Mouse (Mus musculus) spleen, adult 10 weeks (tissue): Measurements from ENCODE around the gene Tmem98. TPM values are rescaled to one million over a fixed set of nuclear protein-coding genes. Genes with fewer than 3 reads are reported as not detected.

Experiments
- polyA plus RNA-seq: library from polyadenylated mRNA; stranded (reverse); fragments of 350-450 nt; fragmentation: Illumina TruSeq; extraction: RNeasy Lipid Tissue Mini Kit (QIAGEN cat#74804); gene quantifications from one replicate; pipeline ENCODE4 v1.2.3, GENCODE M21; 2015; ENCODE audit warnings: low replicate concordance; ENCODE audit not compliant: insufficient read depth

Tmem98 gene
- polyA plus RNA-seq, result 4.9 TPM

DNA sequence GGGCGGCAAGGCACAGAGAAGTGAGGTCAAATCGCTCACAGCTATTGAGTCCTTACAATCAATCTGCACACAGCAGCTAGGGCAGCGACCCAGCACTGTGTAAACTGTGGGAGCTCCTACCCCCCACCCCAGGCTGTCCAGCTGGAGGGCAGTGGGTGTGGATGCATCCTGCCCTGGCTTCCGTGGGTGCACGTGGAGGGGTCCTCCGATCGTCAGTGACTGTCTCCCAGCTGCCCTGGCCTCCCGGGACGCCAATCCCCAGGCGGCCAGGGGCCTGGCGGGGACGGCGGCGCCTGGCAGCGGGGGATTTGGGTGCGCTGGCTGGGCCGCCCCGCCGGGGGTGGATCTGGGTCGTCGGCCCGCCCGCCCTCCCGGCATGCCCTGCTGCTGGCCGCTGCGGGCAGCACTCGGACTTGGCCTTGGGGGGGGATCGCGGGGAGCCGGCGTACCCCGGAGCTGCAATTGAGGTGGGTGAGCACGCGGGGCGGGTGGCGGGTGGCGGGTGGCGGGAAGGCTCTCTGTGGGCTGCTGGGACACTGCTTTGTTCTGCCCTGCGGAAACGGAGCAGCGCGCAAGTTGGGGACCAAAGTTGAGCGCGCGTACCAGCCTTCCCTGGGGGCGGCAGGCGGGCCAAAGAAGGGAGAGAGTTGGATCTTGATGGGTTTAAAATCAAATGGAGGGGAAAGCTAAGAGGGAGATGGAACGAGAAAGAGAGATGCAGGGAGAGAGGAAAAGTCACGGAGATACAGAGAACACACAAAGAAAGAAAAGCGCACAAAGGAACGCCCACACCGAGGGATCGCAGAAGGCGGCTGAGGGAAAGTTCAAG lies at the start of gene Tmem98:
Gene Tmem98 (plus strand): TSS at position 183 of the 829 bp plus-strand sequence.

DNA sequence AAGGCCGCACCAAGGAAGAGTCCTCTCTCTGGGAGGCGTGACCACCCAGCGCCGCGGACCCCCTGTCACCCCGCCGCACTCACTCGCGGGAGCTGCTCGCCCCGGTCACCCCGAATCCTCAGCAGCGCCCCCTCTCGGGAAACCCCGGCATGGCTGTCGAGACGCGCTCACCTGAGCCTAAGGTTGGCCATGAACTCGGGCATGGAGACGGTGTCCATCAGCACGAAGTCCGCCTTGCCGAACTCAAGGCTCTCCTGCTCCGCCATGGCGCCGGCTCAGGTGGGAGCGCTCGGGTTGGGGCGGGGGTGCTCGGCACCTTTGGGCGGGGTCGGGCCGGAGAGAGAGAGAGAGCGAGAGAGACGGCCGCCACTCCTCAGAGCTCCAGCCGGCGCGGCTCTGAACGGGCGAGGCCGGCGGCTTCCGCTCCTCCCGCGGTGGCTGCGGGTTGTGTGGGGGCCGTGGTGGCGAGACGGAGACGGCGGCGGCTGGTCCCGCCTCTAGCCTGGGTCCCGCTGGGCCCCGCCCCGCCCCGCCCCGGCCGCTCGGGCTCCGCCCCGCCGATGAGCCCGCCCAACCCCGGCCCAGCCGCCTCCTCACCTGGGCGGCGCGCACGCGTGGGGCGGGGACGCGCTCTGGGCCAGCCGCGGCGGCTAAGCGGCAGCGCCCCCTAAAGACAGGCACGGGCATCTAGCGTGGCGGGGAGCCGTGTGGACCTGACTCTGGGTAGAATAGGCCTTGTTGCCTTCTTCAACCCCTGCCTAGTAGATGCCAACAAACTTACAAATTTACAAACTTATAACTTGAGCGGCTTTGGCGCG lies 30.2 kb upstream of the Tmem98 start, which contains the start of gene Myo1d:
Gene Myo1d (minus strand): TSS at position 499 of the 818 bp plus-strand sequence.

DNA sequence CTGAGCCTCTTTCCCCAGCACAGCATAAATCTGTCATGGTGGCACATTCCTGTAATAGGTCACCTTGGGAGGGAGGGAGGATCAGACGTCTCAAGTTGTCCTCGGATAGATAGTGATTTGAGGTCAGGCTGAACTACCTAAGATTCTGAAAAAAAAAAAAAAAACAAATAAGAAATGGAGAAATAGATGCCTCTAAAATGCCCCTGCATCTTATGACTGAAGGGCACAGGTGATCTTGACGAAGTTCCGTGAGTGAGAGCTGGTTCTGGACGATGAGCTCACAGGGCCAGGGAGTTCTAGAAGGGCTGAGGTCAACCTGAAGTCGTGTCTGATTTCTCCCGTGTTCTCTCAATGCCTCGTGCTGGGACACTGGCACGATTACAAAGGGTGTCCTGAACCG lies 48.1 kb downstream of the Tmem98 start, which contains the start of gene Spaca3:
Gene Spaca3 (plus strand): TSS at position 301 of the 400 bp plus-strand sequence.

Other genes starting within 250 kb of the Tmem98 start
- 4.7 TPM for gene Myo1d, start 30.1 kb upstream of the Tmem98 start, polyA plus RNA-seq
- gene Spaca3, start 48.2 kb downstream of the Tmem98 start, polyA plus RNA-seq, result not detected